Mouse (Mus musculus) intestine, postnatal 0 days (tissue): ENCODE data around the gene Hist1h2bh. TPM values are rescaled to one million over a fixed set of nuclear protein-coding genes. Genes with fewer than 3 reads are reported as not detected.
A peak's percentile ranks its signal among the peaks of the same experiment; 100 is the strongest.
"Not testable (repeated sequence)": the region's sequence is repeated elsewhere in the genome, so short reads cannot be mapped to it uniquely, and the experiment has no call there.

Experiments used
- ATAC-seq: fragments of 200-750 bp; cut with Nextera tagmentation; 2 replicates; pipeline ENCODE4 v1.8.0; 2017; ENCODE audit warnings: mild to moderate bottlenecking, moderate TSS enrichment, moderate library complexity
- H3K27ac ChIP-seq: fragments of 300-500 bp; sonication (generic); 2 replicates; pipeline ENCODE4 v1.5.1; 2014; ENCODE audit warnings: mild to moderate bottlenecking, low read depth, low read length, moderate library complexity
- H3K27me3 ChIP-seq: fragments of 300-500 bp; sonication (generic); replicated peaks from 2 replicates; pipeline ENCODE4 v1.6.1; 2014; ENCODE audit warnings: low read length, mixed read lengths; ENCODE audit not compliant: control insufficient read depth, insufficient read depth
- H3K36me3 ChIP-seq: fragments of 300-500 bp; sonication (generic); 2 replicates; pipeline ENCODE4 v1.6.1; 2014; ENCODE audit warnings: mild to moderate bottlenecking, moderate library complexity; ENCODE audit not compliant: control insufficient read depth, insufficient read depth
- H3K4me1 ChIP-seq: fragments of 300-500 bp; sonication (generic); replicated peaks from 2 replicates; pipeline ENCODE4 v1.6.1; 2014; ENCODE audit warnings: antibody characterized with exemption, low read length, mixed read lengths; ENCODE audit not compliant: control insufficient read depth, insufficient read depth
- H3K4me2 ChIP-seq: fragments of 300-500 bp; sonication (generic); replicated peaks from 2 replicates; pipeline ENCODE4 v1.6.1; 2014; ENCODE audit warnings: low read depth, mild to moderate bottlenecking, moderate library complexity
- H3K4me3 ChIP-seq: fragments of 300-500 bp; sonication (generic); 2 replicates; pipeline ENCODE4 v1.5.1; 2014; ENCODE audit warnings: low read depth, low read length
- H3K9ac ChIP-seq: fragments of 300-500 bp; sonication (generic); 2 replicates; pipeline ENCODE4 v1.6.1; 2014; ENCODE audit warnings: mild to moderate bottlenecking, low read depth, low read length
- H3K9me3 ChIP-seq: fragments of 300-500 bp; sonication (generic); 2 replicates; pipeline ENCODE4 v1.6.1; 2016; ENCODE audit warnings: mixed run types; ENCODE audit not compliant: control insufficient read depth
- CTCF ChIP-seq: sonication (generic); IDR thresholded peaks from 2 replicates; pipeline ENCODE4 v1.5.1; 2016; ENCODE audit warnings: low read depth, mild to moderate bottlenecking, control low read depth, antibody characterized with exemption, moderate library complexity
- WGBS: fragments of 180-500 bp; shearing (Covaris S2); extraction: QIAGEN DNeasy Blood & Tissue Kit; methylation state at CpG from one replicate; pipeline ENCODE4 v1.1.7; 2014; 5-methylcytosine and 5-hydroxymethylcytosine counted together
- polyA plus RNA-seq: library from polyadenylated mRNA; unstranded; fragments of >200 nt; fragmentation: Nextera tagmentation; extraction: Ambion mirVana; gene quantifications from 2 replicates; pipeline ENCODE4 v1.2.1, GENCODE M21; 2015

Hist1h2bh gene
- polyA plus RNA-seq, 1 experiment from 2014 or later: 0.23 TPM

- Histone ChIP-seq H3K4me3 (peak overlapping the region; percentile 31), H3K4me2 (peak overlapping the region; percentile 61), H3K9ac (peak overlapping the region; percentile 24; the same call in 1 of the 2 replicates), H3K4me1 (no peaks in the 10 kb centered on the region), H3K36me3 (no peaks in the 10 kb centered on the region), H3K27ac (peak overlapping the region; percentile 85), H3K27me3 (no peaks in the 10 kb centered on the region), H3K9me3 (no peaks in the 10 kb centered on the region)
- WGBS: 1% methylated on average over 18 of the region's 18 CpGs
- peak; percentile 34 for ATAC-seq
- peak; percentile 74 for TF ChIP-seq CTCF
Observed at GRCm38 (mm10) chr13:23562699-23563462, 19.7 kb upstream of the Hist1h2bh start.

DNA sequence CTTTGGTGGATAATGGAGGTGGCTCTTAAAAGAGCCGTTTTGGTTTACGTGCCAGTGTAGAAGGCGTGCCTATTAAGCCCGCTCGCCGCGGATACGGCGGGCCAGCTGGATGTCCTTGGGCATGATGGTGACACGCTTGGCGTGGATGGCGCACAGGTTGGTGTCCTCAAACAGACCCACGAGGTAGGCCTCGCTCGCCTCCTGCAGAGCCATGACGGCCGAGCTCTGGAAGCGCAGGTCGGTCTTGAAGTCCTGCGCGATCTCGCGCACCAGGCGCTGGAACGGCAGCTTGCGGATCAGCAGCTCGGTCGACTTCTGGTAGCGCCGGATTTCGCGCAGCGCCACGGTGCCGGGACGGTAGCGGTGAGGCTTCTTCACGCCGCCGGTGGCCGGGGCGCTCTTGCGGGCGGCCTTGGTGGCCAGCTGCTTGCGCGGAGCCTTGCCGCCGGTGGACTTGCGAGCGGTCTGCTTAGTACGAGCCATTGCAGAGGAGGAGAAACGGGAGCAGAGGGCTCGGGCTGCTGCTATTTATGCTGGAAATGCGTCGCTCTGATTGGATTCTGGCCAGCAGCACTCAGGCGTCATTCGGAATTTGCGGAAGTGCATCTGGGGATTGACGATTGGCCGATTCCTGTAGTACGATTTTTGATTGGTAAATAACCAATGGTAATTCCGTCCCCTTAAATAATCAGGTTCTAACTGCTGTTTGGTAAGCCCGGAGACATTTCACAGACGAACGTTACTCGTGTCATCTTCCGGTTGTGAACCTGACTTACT, 18.9 kb upstream of the Hist1h2bh start, which contains the start of gene Hist1h3e:
Gene Hist1h3e, minus strand, starts transcription at position 487 of the 777 bp plus-strand sequence.
- ATAC-seq: peak; percentile 95
- Histone ChIP-seq H3K4me3 (peak within 1 kb of the TSS; percentile 31), H3K4me2 (peak within 1 kb of the TSS; percentile 61), H3K27ac (peak within 1 kb of the TSS; percentile 85), H3K9ac (peak within 1 kb of the TSS; percentile 37; the same call in 1 of the 2 replicates)
- H3K4me1 ChIP-seq, H3K9me3 ChIP-seq, H3K27me3 ChIP-seq, H3K36me3 ChIP-seq: not testable (repeated sequence)
- under 1% methylated on average over 41 of the region's 67 CpGs for WGBS

- not testable (repeated sequence) for H3K36me3 ChIP-seq, ATAC-seq, H3K9me3 ChIP-seq, H3K4me1 ChIP-seq, H3K9ac ChIP-seq, H3K27me3 ChIP-seq, H3K27ac ChIP-seq
- Histone ChIP-seq H3K4me2 (peak overlapping the region; percentile 61), H3K4me3 (peak overlapping the region; percentile 31; the same call in 1 of the 2 replicates)
- WGBS: 0% methylated on average over 2 of the region's 5 CpGs
Observed at GRCm38 (mm10) chr13:23561531-23561882, 18.3 kb upstream of the Hist1h2bh start.

DNA sequence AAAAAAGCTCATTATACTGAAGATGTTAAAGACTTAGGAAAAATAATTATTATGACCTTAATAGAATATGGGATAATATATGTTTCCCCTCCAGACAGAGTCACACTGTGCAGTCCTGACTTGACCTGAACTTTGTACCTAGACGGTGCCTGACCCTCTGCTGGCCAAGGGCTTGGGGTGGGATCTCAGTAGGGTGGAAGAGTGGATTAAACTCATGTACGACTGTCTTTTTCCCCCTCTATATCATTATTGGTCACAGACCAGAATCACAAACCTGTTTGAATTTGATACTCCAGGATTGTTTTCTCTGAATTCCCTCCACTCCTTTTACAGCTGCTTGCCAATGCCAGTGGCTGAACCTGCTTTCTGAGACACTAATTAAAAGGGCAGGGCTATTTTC, 17.5 kb upstream of the Hist1h2bh start:
- ATAC-seq, H3K36me3 ChIP-seq, H3K4me2 ChIP-seq, H3K4me3 ChIP-seq, H3K27ac ChIP-seq, H3K4me1 ChIP-seq, H3K27me3 ChIP-seq, H3K9ac ChIP-seq, H3K9me3 ChIP-seq: not testable (repeated sequence)
- 10% methylated on average over 2 of the region's 2 CpGs for WGBS

GRCm38 (mm10) chr13:23556906-23557305, 13.7 kb upstream of the Hist1h2bh start:
- Histone ChIP-seq H3K9me3 (no peaks in the 10 kb centered on the region), H3K36me3 (no peaks in the 10 kb centered on the region), H3K9ac (no peak overlapping the region), H3K27ac (no peak overlapping the region), H3K4me3 (no peak overlapping the region), H3K27me3 (no peaks in the 10 kb centered on the region), H3K4me2 (peak overlapping the region; percentile 78; the same call in 1 of the 2 replicates), H3K4me1 (no peaks in the 10 kb centered on the region)
- TF ChIP-seq CTCF: no peak
- WGBS: 67% methylated on average over 3 of the region's 3 CpGs
- ATAC-seq: no peak

- ATAC-seq: peak; percentile 61
- Histone ChIP-seq H3K4me3 (peak overlapping the region; percentile 46), H3K4me2 (peak overlapping the region; percentile 78), H3K27me3 (no peaks in the 10 kb centered on the region), H3K4me1 (no peaks in the 10 kb centered on the region), H3K9ac (peak overlapping the region; percentile 70), H3K9me3 (no peaks in the 10 kb centered on the region), H3K27ac (peak overlapping the region; percentile 85), H3K36me3 (no peaks in the 10 kb centered on the region)
- no peak for TF ChIP-seq CTCF
- under 1% methylated on average over 18 of the region's 18 CpGs for WGBS
Observed at GRCm38 (mm10) chr13:23555839-23556416, 12.7 kb upstream of the Hist1h2bh start.
